Mouse (Mus musculus) forebrain, embryonic 13.5 days (tissue): ENCODE measurements at regions not wholly inside any gene's neighbourhood (a gene's known extent, or its start where the extent isn't known, plus 50 kb on each side); places are given as distances from the start of the nearest gene placed in this dataset.

Experiments
- ATAC-seq: fragments of 200-750 bp; cut with Nextera tagmentation; 2 replicates; pipeline ENCODE4 v1.8.0; 2017
- H3K27ac ChIP-seq: fragments of 300-500 bp; sonication (generic); 2 replicates; pipeline ENCODE4 v1.5.1; 2015; ENCODE audit warnings: inconsistent platforms, mild to moderate bottlenecking, moderate library complexity
- H3K27me3 ChIP-seq: fragments of 300-500 bp; sonication (generic); 2 replicates; pipeline ENCODE4 v1.6.1; 2015; ENCODE audit warnings: mild to moderate bottlenecking, inconsistent platforms
- H3K36me3 ChIP-seq: fragments of 300-500 bp; sonication (generic); 2 replicates; pipeline ENCODE4 v1.6.1; 2015; ENCODE audit warnings: mild to moderate bottlenecking, inconsistent platforms; ENCODE audit not compliant: poor library complexity, severe bottlenecking
- H3K4me1 ChIP-seq: fragments of 300-500 bp; sonication (generic); 2 replicates; pipeline ENCODE4 v1.6.1; 2015; ENCODE audit warnings: inconsistent platforms
- H3K4me2 ChIP-seq: fragments of 300-500 bp; sonication (generic); 2 replicates; pipeline ENCODE4 v1.6.1; 2015; ENCODE audit warnings: inconsistent platforms, mild to moderate bottlenecking, moderate library complexity
- H3K4me3 ChIP-seq: fragments of 300-500 bp; sonication (generic); 2 replicates; pipeline ENCODE4 v1.5.1; 2015; ENCODE audit warnings: mild to moderate bottlenecking, inconsistent platforms
- H3K9ac ChIP-seq: fragments of 300-500 bp; sonication (generic); 2 replicates; pipeline ENCODE4 v1.6.1; 2015; ENCODE audit warnings: mild to moderate bottlenecking, inconsistent platforms
- H3K9me3 ChIP-seq: fragments of 300-500 bp; sonication (generic); replicated peaks from 2 replicates; pipeline ENCODE4 v1.6.1; 2016; ENCODE audit warnings: inconsistent platforms
- WGBS: fragments of 180-500 bp; shearing (Covaris S2); methylation state at CpG from one replicate; pipeline ENCODE4 v1.1.7; 2015; 5-methylcytosine and 5-hydroxymethylcytosine counted together

DNA sequence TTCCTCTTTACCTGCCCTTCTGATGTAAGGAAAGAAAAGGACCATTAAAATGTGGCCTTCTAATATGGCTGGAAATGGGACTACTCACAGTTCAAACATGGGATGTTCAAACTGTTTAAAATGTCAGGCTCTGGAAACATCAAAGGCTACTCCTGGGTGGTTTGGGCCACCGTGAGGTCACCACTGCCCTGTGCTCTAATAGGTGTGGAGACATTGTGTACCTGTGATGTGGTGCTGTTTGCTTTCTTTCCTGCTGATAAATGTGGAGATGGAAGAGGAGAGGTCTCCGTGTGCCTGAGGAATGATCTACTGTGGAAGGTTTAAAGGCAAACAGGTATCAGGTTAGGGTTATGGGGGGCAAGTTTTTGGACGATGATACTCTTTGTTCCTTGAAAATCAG is 194.5 kb upstream of the Paip1 start:
- Histone ChIP-seq H3K4me2 (no peak overlapping the region), H3K27me3 (no peaks in the 10 kb centered on the region), H3K4me3 (no peak overlapping the region), H3K9me3 (no peaks in the 10 kb centered on the region), H3K36me3 (no peaks in the 10 kb centered on the region), H3K27ac (no peak overlapping the region), H3K4me1 (no peaks in the 10 kb centered on the region), H3K9ac (no peak overlapping the region)
- peak; percentile 55; the same call in 1 of the 2 replicates for ATAC-seq
- WGBS, result 79% methylated on average over 3 of the region's 3 CpGs

DNA sequence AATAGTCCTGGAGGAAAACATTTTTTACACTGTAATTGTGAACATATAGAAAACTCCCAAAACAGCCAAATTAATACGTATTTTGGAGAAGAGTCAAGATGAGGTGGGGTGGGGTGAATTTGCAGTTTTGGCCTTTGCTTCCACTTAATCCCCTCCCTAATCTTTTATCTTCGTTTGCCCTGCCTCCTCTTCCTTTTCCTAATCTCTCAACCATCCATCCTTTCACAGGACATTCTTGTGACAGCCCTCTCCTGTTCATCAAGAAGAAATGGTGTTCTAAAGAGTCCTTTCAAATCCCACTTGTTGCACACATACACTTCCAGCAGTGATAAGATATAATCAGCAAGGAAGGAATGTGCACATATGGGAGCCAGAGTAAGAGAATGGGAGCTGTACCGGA is 186.0 kb upstream of the Paip1 start:
- 62% methylated on average over 3 of the region's 3 CpGs for WGBS

DNA sequence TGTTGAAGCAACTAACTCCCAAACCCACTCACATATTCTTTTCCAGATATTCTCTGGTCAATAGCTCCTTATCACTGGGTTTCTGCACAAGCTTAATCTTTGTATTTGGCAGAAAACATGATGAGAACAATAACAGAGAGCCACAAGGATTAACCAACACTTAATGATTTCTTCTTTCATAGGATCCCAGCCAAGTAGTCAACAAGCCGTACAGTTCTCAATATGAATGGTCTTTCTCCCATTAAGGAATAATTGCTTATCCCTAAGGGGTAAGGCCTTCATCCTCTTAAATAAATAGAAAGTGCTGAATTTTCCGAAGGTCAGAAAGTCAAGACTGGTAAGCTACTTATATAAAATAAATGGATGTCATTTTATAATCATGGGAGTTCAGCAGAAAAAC is 181.3 kb upstream of the Paip1 start:
- H3K9me3 ChIP-seq, result no peaks in the 10 kb centered on the region
- ATAC-seq, result no peak
- no peak overlapping the region for H3K4me3 ChIP-seq
- no peak overlapping the region for H3K9ac ChIP-seq
- H3K4me1 ChIP-seq, result no peaks in the 10 kb centered on the region
- H3K4me2 ChIP-seq, result no peak overlapping the region
- 69% methylated on average over 2 of the region's 2 CpGs for WGBS
- no peak overlapping the region for H3K27ac ChIP-seq
- H3K27me3 ChIP-seq, result no peaks in the 10 kb centered on the region
- no peaks in the 10 kb centered on the region for H3K36me3 ChIP-seq

More for the DNA sequence above, 186.0 kb upstream of the Paip1 start:
- Histone ChIP-seq H3K9ac (no peak overlapping the region), H3K4me2 (no peak overlapping the region), H3K4me1 (no peaks in the 10 kb centered on the region), H3K36me3 (no peaks in the 10 kb centered on the region), H3K27me3 (no peaks in the 10 kb centered on the region), H3K4me3 (no peak overlapping the region), H3K27ac (no peak overlapping the region), H3K9me3 (no peaks in the 10 kb centered on the region)
- ATAC-seq, result no peak

DNA sequence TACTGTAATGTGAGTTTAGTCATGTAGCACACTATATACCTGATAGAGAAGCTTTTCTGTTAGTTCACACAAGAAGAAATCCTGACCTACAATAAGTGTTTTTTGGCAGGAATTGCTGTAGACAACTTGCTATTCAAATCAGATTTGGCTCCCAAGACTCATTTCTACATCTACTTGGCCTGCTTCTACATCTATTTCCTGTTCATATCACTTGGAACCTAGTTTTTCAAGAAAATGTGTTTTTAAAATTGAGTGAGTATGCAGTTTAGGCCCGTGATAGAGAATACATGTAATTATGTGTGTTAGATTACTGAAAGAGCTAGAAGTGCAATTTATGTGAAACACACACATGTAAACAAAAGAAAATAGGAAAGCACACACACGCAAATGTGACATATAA is 176.4 kb upstream of the Paip1 start:
- H3K27me3 ChIP-seq, result no peaks in the 10 kb centered on the region
- H3K4me3 ChIP-seq, result no peak overlapping the region
- no peak for ATAC-seq
- H3K27ac ChIP-seq, result no peak overlapping the region
- H3K9ac ChIP-seq, result no peak overlapping the region
- 90% methylated on average over 2 of the region's 2 CpGs for WGBS
- no peaks in the 10 kb centered on the region for H3K9me3 ChIP-seq
- no peak overlapping the region for H3K4me2 ChIP-seq
- H3K4me1 ChIP-seq, result no peaks in the 10 kb centered on the region
- H3K36me3 ChIP-seq, result no peaks in the 10 kb centered on the region

DNA sequence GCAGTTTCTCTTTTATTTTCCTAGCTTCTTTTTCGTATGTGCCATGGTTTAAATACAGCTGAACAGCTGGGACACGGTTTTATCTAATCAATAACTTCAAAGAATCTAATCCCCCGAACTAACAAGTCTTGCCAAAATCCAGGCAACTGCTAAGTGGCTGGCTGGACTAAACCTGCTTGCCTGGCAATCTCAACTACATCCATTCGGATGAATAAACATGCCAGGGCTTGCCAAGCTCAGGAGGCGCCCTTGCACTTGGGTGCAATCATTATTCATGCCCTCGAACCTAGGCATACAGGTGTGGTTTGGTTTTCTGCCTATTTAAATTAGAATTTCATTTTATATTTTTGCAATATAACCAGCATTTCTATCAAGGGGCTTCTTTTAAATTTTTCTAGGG is 172.1 kb upstream of the Paip1 start:
- ATAC-seq, result no peak
- Histone ChIP-seq H3K9ac (no peak overlapping the region), H3K4me1 (no peaks in the 10 kb centered on the region), H3K27me3 (no peaks in the 10 kb centered on the region), H3K27ac (no peak overlapping the region), H3K4me2 (no peak overlapping the region), H3K4me3 (no peak overlapping the region), H3K36me3 (no peaks in the 10 kb centered on the region), H3K9me3 (no peaks in the 10 kb centered on the region)
- 62% methylated on average over 6 of the region's 6 CpGs for WGBS

DNA sequence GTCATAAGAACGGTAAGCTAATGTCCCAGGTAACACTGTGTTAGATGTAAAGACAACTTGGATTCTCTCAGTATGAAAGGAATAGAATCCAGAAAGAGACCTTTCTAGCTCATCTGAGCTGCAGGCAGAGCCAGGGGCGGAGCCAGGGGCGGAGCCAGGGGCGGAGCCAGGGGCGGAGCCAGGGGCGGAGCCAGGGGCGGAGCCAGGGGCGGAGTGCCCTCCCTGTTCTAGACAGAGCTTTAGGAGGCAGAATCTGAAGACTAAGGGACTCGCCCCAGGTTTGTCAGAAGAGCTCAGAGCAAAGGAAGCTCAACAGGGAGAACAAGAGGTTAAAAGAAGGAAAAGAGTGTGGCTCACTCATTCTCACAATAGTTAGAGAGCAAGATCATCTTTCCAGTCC is 169.9 kb upstream of the Paip1 start:
- no peak overlapping the region for H3K4me3 ChIP-seq
- WGBS, result 80% methylated on average over 9 of the region's 9 CpGs
- H3K27ac ChIP-seq, result no peak overlapping the region

DNA sequence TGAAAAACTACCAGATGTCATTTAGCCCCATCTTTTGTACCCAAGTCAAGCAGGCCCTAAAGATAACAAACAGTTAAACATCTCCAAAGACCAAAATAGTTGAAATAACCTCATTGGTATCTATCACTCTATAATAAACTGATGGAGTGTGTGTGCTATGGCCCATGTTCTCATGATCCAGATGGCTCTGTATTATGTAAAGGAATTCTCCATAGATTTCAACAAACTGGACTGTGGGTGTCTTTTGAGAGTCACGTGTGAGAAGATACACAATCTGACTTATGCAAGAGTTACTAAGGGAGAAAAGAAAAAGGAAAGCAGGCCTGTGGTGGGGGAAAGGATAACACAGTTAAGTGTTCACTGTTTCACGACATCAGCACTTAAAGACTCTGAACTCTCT is 164.8 kb upstream of the Paip1 start:
- ATAC-seq, result no peak
- Histone ChIP-seq H3K27me3 (no peaks in the 10 kb centered on the region), H3K4me2 (no peak overlapping the region), H3K9me3 (no peaks in the 10 kb centered on the region), H3K27ac (no peak overlapping the region), H3K36me3 (no peaks in the 10 kb centered on the region), H3K9ac (no peak overlapping the region), H3K4me1 (no peaks in the 10 kb centered on the region), H3K4me3 (no peak overlapping the region)
- 79% methylated on average over 2 of the region's 2 CpGs for WGBS

More for the DNA sequence above, 169.9 kb upstream of the Paip1 start:
- no peak overlapping the region for H3K9ac ChIP-seq
- H3K4me2 ChIP-seq, result no peak overlapping the region
- H3K9me3 ChIP-seq, result no peaks in the 10 kb centered on the region
- ATAC-seq, result no peak
- no peaks in the 10 kb centered on the region for H3K4me1 ChIP-seq
- H3K27me3 ChIP-seq, result no peaks in the 10 kb centered on the region
- no peaks in the 10 kb centered on the region for H3K36me3 ChIP-seq

DNA sequence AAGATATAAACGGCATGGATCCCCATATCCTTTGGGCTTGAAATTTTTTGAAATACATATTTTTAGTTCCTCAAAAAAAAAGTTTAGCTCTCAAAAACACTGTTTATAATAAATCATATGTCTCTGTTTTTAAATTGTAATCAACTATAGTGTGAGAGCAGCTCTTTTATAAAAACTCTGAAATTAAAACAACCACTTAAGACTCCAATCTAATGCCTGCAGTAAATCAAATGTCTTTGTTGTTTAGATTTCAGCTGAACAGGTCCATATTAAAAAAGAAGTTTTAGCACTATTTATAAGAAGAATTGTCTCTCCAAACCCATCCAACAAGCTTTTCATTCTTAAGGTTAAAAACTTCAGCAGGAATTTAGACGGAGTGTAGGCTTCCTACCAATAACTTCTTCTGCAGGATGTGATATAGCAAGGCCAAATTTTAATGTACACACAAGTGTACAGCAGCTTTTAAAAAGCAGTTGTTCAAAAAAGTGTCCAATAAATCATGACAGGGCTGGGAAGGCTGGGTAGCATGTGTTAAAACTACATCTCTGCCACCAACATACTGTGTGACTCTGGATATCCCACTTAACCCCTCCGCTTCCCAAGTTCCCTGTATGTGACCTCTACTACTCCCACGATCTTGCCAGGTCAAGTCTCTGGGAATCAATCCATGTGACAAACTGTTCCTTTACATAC is 160.6 kb upstream of the Paip1 start:
- 91% methylated on average over 4 of the region's 4 CpGs for WGBS
- ATAC-seq, result no peak

DNA sequence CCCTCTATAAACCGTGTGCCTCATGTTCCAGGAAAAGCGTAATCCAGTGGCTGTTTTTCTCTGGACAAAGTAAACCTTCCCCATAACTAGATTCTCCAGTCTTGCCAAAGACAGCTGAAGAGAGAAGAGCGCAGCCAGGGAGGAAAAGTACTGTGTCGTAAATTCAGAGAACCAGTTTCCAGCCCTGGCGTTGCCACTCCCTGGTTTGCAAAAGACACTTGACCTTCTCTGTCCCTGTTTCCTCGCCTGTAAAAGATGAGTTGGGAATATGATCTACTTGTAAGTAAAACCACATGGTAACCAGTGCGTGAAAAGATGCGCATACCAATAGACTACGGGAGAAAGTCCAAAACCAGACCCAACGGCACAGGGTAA is 160.1 kb upstream of the Paip1 start:
- Histone ChIP-seq H3K4me3 (no peak overlapping the region), H3K4me1 (no peaks in the 10 kb centered on the region), H3K4me2 (no peak overlapping the region), H3K9ac (no peak overlapping the region), H3K36me3 (no peaks in the 10 kb centered on the region), H3K9me3 (no peaks in the 10 kb centered on the region), H3K27me3 (no peaks in the 10 kb centered on the region), H3K27ac (no peak overlapping the region)
- ATAC-seq, result no peak
- WGBS, result 92% methylated on average over 10 of the region's 10 CpGs

More for the DNA sequence above, 160.6 kb upstream of the Paip1 start:
- Histone ChIP-seq H3K4me3 (no peak overlapping the region), H3K9me3 (no peaks in the 10 kb centered on the region), H3K4me2 (no peak overlapping the region), H3K4me1 (no peaks in the 10 kb centered on the region), H3K36me3 (no peaks in the 10 kb centered on the region), H3K27ac (no peak overlapping the region), H3K9ac (no peak overlapping the region), H3K27me3 (no peaks in the 10 kb centered on the region)

DNA sequence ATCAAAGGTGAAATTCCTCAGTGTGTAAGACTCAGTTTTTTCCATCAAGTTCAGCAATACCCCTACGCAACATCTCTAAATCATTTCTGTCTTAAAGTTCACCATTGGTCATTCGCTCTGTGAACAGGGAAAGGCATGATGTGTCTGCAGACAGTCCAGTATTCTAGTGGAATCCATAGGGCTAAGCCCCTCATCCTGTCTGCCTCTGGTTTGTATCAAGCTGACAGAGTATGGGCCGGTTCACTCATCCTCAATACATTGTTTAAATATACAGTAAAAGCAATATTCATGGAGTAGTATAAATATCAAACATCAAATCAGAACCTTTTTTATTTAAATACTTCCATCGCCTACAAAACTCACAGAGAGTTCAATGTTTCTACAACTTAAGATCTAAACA is 152.9 kb upstream of the Paip1 start:
- 91% methylated on average over 4 of the region's 4 CpGs for WGBS

DNA sequence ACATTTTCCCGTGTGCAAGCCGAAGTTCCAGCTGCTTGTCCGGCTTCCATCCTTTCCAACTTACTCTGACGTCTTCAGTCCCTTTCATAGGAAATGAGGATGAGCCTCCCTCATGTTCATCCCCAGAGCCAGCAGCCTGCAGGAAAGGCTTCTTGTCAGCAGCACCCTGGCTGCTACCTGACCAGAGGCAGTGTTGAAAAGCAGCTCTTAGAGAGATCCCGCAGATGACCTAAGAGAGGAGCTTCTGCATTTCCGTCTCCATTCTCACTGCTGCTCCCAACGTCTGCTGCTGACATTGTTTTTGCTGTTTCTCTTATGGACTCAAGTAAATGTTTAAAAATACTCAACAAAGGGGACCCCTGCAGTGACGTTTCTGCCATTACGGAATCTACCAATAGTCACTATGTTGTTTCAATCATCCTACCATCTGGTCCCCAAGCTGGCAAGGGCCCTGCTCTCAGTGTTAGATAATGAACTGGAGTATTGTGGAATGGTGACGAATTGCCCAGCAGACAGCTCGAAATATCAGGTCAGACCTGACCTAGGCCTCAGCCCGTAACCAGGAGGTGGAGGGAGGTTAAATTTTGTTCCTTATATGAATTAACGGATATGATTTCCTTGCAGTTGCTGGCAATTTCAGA is 151.0 kb upstream of the Paip1 start:
- Histone ChIP-seq H3K9ac (no peak overlapping the region), H3K4me2 (no peak overlapping the region), H3K4me3 (no peak overlapping the region), H3K27ac (no peak overlapping the region), H3K9me3 (no peaks in the 10 kb centered on the region), H3K4me1 (no peaks in the 10 kb centered on the region), H3K27me3 (no peaks in the 10 kb centered on the region), H3K36me3 (no peaks in the 10 kb centered on the region)
- no peak; the same call in 1 of the 2 replicates for ATAC-seq
- WGBS, result 74% methylated on average over 13 of the region's 13 CpGs

More for the DNA sequence above, 152.9 kb upstream of the Paip1 start:
- Histone ChIP-seq H3K27ac (no peak overlapping the region), H3K9me3 (no peaks in the 10 kb centered on the region), H3K9ac (no peak overlapping the region), H3K4me3 (no peak overlapping the region), H3K27me3 (no peaks in the 10 kb centered on the region), H3K4me2 (no peak overlapping the region), H3K36me3 (no peaks in the 10 kb centered on the region), H3K4me1 (no peaks in the 10 kb centered on the region)
- no peak for ATAC-seq

DNA sequence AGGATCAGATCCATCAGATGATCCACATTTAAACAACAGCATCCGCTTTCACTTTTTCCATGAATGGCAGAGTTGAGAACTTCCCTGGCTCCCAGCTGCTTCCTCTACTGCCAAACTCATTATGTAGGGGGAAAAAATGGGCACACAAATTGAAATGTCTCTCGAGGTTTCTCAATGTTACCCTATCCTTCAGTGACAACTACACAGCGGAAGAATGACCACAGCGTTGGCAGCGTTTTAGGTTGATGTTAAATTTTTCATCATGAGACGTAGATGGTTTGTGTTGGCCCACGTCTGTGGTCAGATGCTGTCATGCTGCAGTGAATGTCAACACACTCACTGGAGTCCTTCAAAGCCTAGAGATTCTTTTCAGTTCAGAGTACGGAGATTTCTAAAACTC is 149.0 kb upstream of the Paip1 start:
- H3K4me3 ChIP-seq, result no peak overlapping the region
- ATAC-seq, result no peak
- no peaks in the 10 kb centered on the region for H3K27me3 ChIP-seq
- H3K36me3 ChIP-seq, result no peaks in the 10 kb centered on the region
- H3K9me3 ChIP-seq, result no peaks in the 10 kb centered on the region
- no peak overlapping the region for H3K9ac ChIP-seq
- H3K27ac ChIP-seq, result no peak overlapping the region
- H3K4me2 ChIP-seq, result no peak overlapping the region
- 93% methylated on average over 8 of the region's 8 CpGs for WGBS
- no peaks in the 10 kb centered on the region for H3K4me1 ChIP-seq

DNA sequence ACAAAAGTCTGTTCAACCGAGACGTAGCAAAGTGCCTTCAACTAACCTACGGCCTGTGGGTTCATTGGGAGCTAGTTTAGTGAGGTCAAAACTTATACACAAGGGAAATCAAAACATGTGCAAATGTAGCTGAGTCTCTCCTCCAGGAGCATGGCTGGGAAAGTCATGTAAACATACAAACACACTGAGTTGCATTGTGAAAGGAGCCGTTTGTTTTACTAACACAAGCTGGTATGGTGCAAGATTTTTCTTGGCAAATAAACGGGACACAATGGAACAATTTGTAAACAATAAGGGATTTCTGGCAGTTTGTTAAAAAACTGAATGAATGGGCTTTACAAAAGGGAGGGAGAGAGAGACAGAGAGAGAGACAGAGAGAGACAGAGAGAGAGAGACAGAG is 147.8 kb upstream of the Paip1 start:
- no peak overlapping the region for H3K27ac ChIP-seq
- H3K4me3 ChIP-seq, result no peak overlapping the region
- ATAC-seq, result no peak
- WGBS, result 83% methylated on average over 5 of the region's 5 CpGs
- H3K27me3 ChIP-seq, result no peaks in the 10 kb centered on the region
- no peaks in the 10 kb centered on the region for H3K36me3 ChIP-seq
- no peaks in the 10 kb centered on the region for H3K4me1 ChIP-seq
- H3K9me3 ChIP-seq, result no peaks in the 10 kb centered on the region
- no peak overlapping the region for H3K4me2 ChIP-seq
- H3K9ac ChIP-seq, result no peak overlapping the region
